Mouse (Mus musculus) 3134 (cell line): ENCODE measurements around the gene H2-Aa.
"Not testable (repeated sequence)": the region's sequence is repeated elsewhere in the genome, so short reads cannot be mapped to it uniquely, and the experiment has no call there.

Experiments
- DNase-seq: peaks from one replicate; pipeline ENCODE4 v3.0.0-alpha.2; 2011; ENCODE audit warnings: low spot score; ENCODE audit not compliant: insufficient read length; ENCODE audit errors: extremely low read depth

H2-Aa gene

GRCm38 (mm10) chr17:34287648-34288047, at the start of gene H2-Aa:
TSS of gene H2-Aa (minus strand) at chr17:34287823.
- peak; percentile 38 for DNase-seq

GRCm38 (mm10) chr17:34331200-34331599, 43.6 kb upstream of the H2-Aa start:
- no peak for DNase-seq

- DNase-seq = no peak
Observed at GRCm38 (mm10) chr17:34329807-34330206, 42.2 kb upstream of the H2-Aa start.

GRCm38 (mm10) chr17:34326373-34326772, 38.8 kb upstream of the H2-Aa start:
- no peak for DNase-seq

- no peak for DNase-seq
Observed at GRCm38 (mm10) chr17:34325436-34325835, 37.8 kb upstream of the H2-Aa start, which contains the start of gene H2-Eb2. TSS of gene H2-Eb2 (plus strand) at chr17:34325665.

- no peak for DNase-seq
Observed at GRCm38 (mm10) chr17:34317275-34317674, 29.7 kb upstream of the H2-Aa start.

GRCm38 (mm10) chr17:34316697-34317096, 29.1 kb upstream of the H2-Aa start:
- DNase-seq = no peak

GRCm38 (mm10) chr17:34315512-34315911, 27.9 kb upstream of the H2-Aa start:
- no peak for DNase-seq

- no peak for DNase-seq
Observed at GRCm38 (mm10) chr17:34314286-34314685, 26.7 kb upstream of the H2-Aa start.

GRCm38 (mm10) chr17:34313393-34313792, 25.8 kb upstream of the H2-Aa start:
- peak; percentile 23 for DNase-seq

- DNase-seq = no peak
Observed at GRCm38 (mm10) chr17:34312185-34312584, 24.6 kb upstream of the H2-Aa start.

- not testable (repeated sequence) for DNase-seq
Observed at GRCm38 (mm10) chr17:34310526-34310925, 22.9 kb upstream of the H2-Aa start.

GRCm38 (mm10) chr17:34309683-34310385, 22.2 kb upstream of the H2-Aa start:
- DNase-seq = no peak

GRCm38 (mm10) chr17:34309225-34309624, 21.6 kb upstream of the H2-Aa start:
- no peak for DNase-seq

- DNase-seq = no peak
Observed at GRCm38 (mm10) chr17:34308161-34308560, 20.5 kb upstream of the H2-Aa start.

GRCm38 (mm10) chr17:34307216-34307615, 19.6 kb upstream of the H2-Aa start:
- DNase-seq = no peak

- DNase-seq = no peak
Observed at GRCm38 (mm10) chr17:34306407-34306806, 18.8 kb upstream of the H2-Aa start.

- no peak for DNase-seq
Observed at GRCm38 (mm10) chr17:34305380-34306030, 17.9 kb upstream of the H2-Aa start, which contains the start of gene H2-Eb1. TSS of gene H2-Eb1 (plus strand) at chr17:34305867.

GRCm38 (mm10) chr17:34304751-34305150, 17.1 kb upstream of the H2-Aa start:
- DNase-seq = no peak

- DNase-seq = no peak
Observed at GRCm38 (mm10) chr17:34303789-34304188, 16.2 kb upstream of the H2-Aa start.

GRCm38 (mm10) chr17:34301670-34302190, 14.1 kb upstream of the H2-Aa start:
- no peak for DNase-seq
